Mouse (Mus musculus): Measurements from ENCODE around the gene Agfg2. TPM values are rescaled to one million over a fixed set of nuclear protein-coding genes. Genes with fewer than 3 reads are reported as not detected.
A peak's percentile ranks its signal among the peaks of the same experiment; 100 is the strongest.
"Not testable (repeated sequence)": the region's sequence is repeated elsewhere in the genome, so short reads cannot be mapped to it uniquely, and the experiment has no call there.

The Agfg2 gene
- polyA plus RNA-seq, 1 experiment from 2014 or later, result 19.0 TPM

DNA sequence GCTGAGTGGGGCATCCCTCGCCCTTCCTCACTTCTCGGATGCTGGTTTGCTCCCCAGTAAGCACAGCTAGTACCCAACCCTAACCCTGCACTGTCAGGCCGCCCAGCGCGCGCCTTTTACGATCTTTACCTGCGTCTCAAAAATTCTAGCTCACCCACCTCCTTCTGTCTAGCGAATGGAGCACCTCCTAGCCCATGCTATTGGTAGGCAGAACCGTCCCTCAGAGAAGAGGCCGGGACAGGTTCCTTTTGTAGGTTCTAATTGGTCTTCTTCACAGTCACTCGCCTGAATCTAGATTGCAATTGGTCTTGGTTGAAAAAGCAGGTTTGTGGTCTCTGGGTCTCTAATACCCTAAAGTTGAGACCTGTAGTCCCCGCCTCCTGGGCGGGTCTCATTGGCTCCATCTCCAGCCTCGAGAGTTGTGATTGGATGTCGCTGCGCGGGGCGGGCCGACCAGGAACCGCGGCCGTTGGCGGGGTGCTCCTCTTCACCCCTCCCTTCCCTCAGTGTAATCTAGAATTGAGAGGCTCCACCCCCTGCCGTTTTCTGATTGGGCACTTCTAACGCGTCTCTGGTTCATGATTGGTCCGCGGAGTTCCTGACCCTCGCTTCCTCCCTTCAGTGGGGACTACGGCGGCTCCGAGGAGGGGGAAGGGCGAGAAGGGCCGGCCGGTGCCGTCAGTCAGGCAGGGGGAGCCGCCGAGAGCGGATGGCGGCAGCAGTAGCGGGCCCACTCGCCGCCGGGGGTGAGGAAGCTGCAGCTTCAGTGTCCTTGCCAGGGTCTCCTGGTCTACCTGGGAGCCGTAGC, 55.8 kb downstream of the Agfg2 start, which contains the start of the genes Fbxo24, Lrch4 and Gm20605:
Fbxo24 (minus strand) TSS at position 505 of the 808 bp plus-strand sequence.
Lrch4 (plus strand) TSS at position 624 of the 808 bp plus-strand sequence.
Gm20605 (plus strand) TSS at position 678 of the 808 bp plus-strand sequence.
- WGBS, result under 1% methylated on average over 46 of the region's 46 CpGs
- peak within 1 kb of the TSS; percentile 76 for H3K9ac ChIP-seq (ENCODE audit: low read length)
- ATAC-seq (ENCODE audit: insufficient read depth, low FRiP score), result peak; percentile 97
- peak within 1 kb of the TSS; percentile 94 for H3K27ac ChIP-seq (ENCODE audit: low read length)
- H3K4me2 ChIP-seq (ENCODE audit: low read depth, low read length), result peak within 1 kb of the TSS; percentile 92
- peaks cover 45% of the 10 kb centered on the region for H3K4me1 ChIP-seq (ENCODE audit: control insufficient read depth, insufficient read depth, low read length)
- no peaks in the 10 kb centered on the region for H3K36me3 ChIP-seq (ENCODE audit: control insufficient read depth, insufficient read depth, low read length)
- peak within 1 kb of the TSS; percentile 66 for H3K4me3 ChIP-seq (replicated peaks; ENCODE audit: low read length)
- H3K9me3 ChIP-seq (replicated peaks; ENCODE audit: control insufficient read depth, low read length), result no peaks in the 10 kb centered on the region
- no peaks in the 10 kb centered on the region for H3K27me3 ChIP-seq (ENCODE audit: control insufficient read depth, insufficient read depth, low read length)

DNA sequence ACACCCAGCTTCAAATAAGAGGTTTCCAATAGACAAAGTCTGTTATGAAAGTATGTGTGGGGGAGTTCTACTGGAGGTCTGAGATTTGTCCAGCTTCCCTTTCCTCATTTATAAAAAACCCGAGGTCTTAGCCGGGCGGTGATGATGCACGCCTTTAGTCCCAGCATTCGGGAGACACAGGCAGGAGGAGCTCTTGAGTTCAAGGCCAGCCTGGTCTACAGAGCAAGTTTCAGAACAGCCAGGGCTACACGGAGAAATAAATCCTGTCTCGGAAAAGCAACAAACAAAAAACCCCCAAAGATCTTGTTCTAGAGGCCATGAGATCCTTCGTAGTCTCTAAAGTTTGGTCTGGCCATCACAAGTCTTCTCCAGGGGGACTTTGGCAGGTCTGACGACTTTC, 56.5 kb downstream of the Agfg2 start:
- ATAC-seq (ENCODE audit: insufficient read depth, low FRiP score), result no peak
- H3K9ac ChIP-seq (ENCODE audit: low read length), result peak overlapping the region; percentile 76
- peaks cover 41% of the 10 kb centered on the region for H3K4me1 ChIP-seq (ENCODE audit: control insufficient read depth, insufficient read depth, low read length)
- H3K27ac ChIP-seq (ENCODE audit: low read length), result peak overlapping the region; percentile 94
- peak overlapping the region; percentile 60 for H3K4me2 ChIP-seq (ENCODE audit: low read depth, low read length)
- no peaks in the 10 kb centered on the region for H3K9me3 ChIP-seq (replicated peaks; ENCODE audit: control insufficient read depth, low read length)
- WGBS, result 3% methylated on average over 9 of the region's 9 CpGs
- no peaks in the 10 kb centered on the region for H3K36me3 ChIP-seq (ENCODE audit: control insufficient read depth, insufficient read depth, low read length)
- H3K4me3 ChIP-seq (replicated peaks; ENCODE audit: low read length), result peak overlapping the region; percentile 66
- no peaks in the 10 kb centered on the region for H3K27me3 ChIP-seq (ENCODE audit: control insufficient read depth, insufficient read depth, low read length)

DNA sequence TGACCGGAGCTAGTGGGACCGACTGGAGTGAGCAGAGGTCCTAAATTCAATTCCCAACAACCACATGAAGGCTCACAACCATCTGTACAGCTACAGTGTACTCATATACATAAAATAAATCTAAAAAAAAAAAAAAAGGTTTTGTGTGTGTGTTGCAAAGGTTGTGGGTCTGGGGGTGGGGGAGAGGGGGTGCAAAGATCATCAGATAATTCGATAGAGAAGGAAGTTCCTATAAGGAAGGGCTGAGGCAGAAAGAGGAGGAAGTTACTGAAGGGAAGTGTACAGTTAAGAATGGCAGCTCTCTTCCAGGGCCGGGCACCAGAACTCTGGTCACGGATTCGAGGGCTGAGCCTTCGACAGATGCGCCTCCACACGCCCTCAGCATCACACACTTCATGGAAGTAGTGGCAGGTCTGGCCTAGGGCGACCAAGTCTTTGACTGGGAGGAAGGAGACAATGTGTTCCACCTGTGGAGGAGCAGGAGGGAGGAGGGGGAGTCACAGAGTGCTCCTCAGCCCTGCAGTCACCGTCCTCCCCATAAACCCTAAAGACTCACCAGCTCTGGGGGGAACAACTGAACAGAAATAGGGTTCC, 60.5 kb downstream of the Agfg2 start:
- Histone ChIP-seq H3K36me3 (ENCODE audit: control insufficient read depth, insufficient read depth, low read length) (no peaks in the 10 kb centered on the region), H3K9me3 (replicated peaks; ENCODE audit: control insufficient read depth, low read length) (no peaks in the 10 kb centered on the region), H3K27ac (ENCODE audit: low read length) (no peak overlapping the region), H3K4me2 (ENCODE audit: low read depth, low read length) (no peak overlapping the region), H3K9ac (ENCODE audit: low read length) (peak overlapping the region; percentile 29; the same call in 1 of the 2 replicates), H3K4me3 (replicated peaks; ENCODE audit: low read length) (no peak overlapping the region), H3K27me3 (ENCODE audit: control insufficient read depth, insufficient read depth, low read length) (no peaks in the 10 kb centered on the region), H3K4me1 (ENCODE audit: control insufficient read depth, insufficient read depth, low read length) (peaks cover 8% of the 10 kb centered on the region; the same call in 1 of the 2 replicates)
- no peak for ATAC-seq (ENCODE audit: insufficient read depth, low FRiP score)
- WGBS, result 74% methylated on average over 11 of the region's 11 CpGs

DNA sequence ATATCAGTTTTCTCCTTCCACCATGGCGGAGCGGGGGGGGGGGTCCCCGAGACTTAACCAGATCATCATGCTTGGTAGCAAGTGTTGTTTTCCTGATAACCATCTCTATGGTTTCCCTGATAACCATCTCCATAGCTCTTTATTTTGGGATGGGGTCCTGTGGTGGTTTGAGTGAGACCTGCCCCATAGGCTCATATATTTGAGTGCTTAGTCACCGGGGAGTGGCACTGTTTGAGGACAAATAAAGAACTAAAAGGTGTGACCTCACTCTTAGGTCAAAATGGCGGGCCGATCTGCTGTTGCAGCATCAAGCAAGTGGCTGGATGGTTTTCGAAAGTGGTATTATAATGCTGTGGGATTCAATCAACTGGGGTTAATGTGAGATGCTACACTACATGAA, 69.2 kb downstream of the Agfg2 start:
- Histone ChIP-seq H3K4me3 (replicated peaks; ENCODE audit: low read length) (no peak overlapping the region), H3K27me3 (ENCODE audit: control insufficient read depth, insufficient read depth, low read length) (no peaks in the 10 kb centered on the region), H3K9me3 (replicated peaks; ENCODE audit: control insufficient read depth, low read length) (no peaks in the 10 kb centered on the region), H3K4me2 (ENCODE audit: low read depth, low read length) (no peak overlapping the region), H3K4me1 (ENCODE audit: control insufficient read depth, insufficient read depth, low read length) (peaks cover 29% of the 10 kb centered on the region), H3K36me3 (ENCODE audit: control insufficient read depth, insufficient read depth, low read length) (no peaks in the 10 kb centered on the region), H3K27ac (ENCODE audit: low read length) (no peak overlapping the region; the same call in 1 of the 2 replicates), H3K9ac (ENCODE audit: low read length) (no peak overlapping the region)
- 73% methylated on average over 7 of the region's 7 CpGs for WGBS
- ATAC-seq (ENCODE audit: insufficient read depth, low FRiP score), result no peak

DNA sequence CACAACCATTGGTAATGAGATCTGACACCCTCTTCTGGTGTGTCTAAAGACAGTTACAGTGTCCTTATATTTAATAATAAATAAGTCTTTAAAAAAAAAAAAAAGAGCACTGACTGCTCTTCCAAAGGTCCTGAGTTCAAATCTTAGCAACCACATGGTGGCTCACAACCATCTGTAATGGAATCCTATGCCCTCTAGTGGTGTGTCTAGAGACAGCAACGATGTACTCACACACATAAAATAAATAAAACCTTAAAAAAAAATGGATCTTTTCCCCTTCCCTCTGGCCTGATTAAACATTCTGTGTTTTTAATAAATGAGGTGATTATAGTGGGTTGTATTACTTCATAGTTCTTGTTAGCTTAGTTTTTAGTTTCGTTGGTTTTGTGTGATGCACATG, 69.6 kb downstream of the Agfg2 start:
- H3K4me3 ChIP-seq (replicated peaks; ENCODE audit: low read length); H3K4me2 ChIP-seq (ENCODE audit: low read depth, low read length); ATAC-seq (ENCODE audit: insufficient read depth, low FRiP score); H3K27ac ChIP-seq (ENCODE audit: low read length); H3K9me3 ChIP-seq (replicated peaks; ENCODE audit: control insufficient read depth, low read length); H3K9ac ChIP-seq (ENCODE audit: low read length); H3K27me3 ChIP-seq (ENCODE audit: control insufficient read depth, insufficient read depth, low read length); H3K36me3 ChIP-seq (ENCODE audit: control insufficient read depth, insufficient read depth, low read length): not testable (repeated sequence)
- H3K4me1 ChIP-seq (ENCODE audit: control insufficient read depth, insufficient read depth, low read length), result peaks cover 33% of the 10 kb centered on the region
- WGBS, result 77% methylated on average over 2 of the region's 2 CpGs

DNA sequence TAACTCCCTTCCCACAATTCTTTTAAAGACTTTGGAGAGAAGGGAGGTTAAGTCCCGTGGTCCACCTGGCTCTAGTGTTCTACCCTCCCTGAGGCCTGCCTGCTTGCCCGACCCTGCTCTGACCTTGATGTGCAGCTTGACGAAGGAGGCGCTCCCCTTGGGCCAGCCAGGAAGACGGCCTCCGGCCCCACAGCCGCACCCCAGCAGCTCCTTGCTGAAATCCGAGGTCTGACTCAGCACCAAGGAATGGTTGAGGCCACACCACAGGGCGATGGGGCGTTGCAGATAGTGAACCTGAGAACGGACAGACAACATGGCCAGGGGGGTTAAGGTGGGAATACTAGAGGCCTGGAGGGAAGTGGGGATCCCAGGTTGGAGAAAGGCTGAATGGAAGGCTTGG, 71.0 kb downstream of the Agfg2 start, which contains the start of gene Pcolce:
Pcolce (minus strand) TSS at position 235 of the 400 bp plus-strand sequence.
- no peaks in the 10 kb centered on the region for H3K27me3 ChIP-seq (ENCODE audit: control insufficient read depth, insufficient read depth, low read length)
- peak within 1 kb of the TSS; percentile 95 for H3K27ac ChIP-seq (ENCODE audit: low read length)
- 35% methylated on average over 11 of the region's 11 CpGs for WGBS
- no peak within 1 kb of the TSS for H3K4me3 ChIP-seq (replicated peaks; ENCODE audit: low read length)
- H3K4me1 ChIP-seq (ENCODE audit: control insufficient read depth, insufficient read depth, low read length), result peaks cover 43% of the 10 kb centered on the region
- H3K36me3 ChIP-seq (ENCODE audit: control insufficient read depth, insufficient read depth, low read length), result no peaks in the 10 kb centered on the region
- H3K9me3 ChIP-seq (replicated peaks; ENCODE audit: control insufficient read depth, low read length), result no peaks in the 10 kb centered on the region
- peak; percentile 75; the same call in 1 of the 2 replicates for ATAC-seq (ENCODE audit: insufficient read depth, low FRiP score)
- H3K4me2 ChIP-seq (ENCODE audit: low read depth, low read length), result no peak within 1 kb of the TSS
- H3K9ac ChIP-seq (ENCODE audit: low read length), result peak within 1 kb of the TSS; percentile 6

DNA sequence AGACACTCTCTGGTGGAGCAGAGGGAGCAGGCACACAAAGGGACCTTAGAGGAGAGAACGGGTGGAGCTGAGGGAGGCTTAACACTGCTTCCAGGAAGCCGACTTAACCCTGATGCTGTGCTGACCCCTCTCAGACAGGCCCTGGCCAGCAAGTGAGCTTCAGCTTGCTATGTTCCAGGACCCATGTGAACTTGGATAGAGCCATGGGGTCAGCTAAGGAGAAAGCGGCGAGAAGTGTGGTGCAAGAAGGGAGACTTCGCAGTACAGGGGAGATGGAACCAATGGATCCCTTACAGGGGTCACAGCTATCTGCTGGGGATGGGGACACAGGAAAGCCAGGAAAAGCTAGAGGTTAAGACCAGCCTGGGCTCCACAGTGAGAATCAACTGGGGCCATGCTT, 71.5 kb downstream of the Agfg2 start:
- no peaks in the 10 kb centered on the region for H3K9me3 ChIP-seq (replicated peaks; ENCODE audit: control insufficient read depth, low read length)
- H3K9ac ChIP-seq (ENCODE audit: low read length), result peak overlapping the region; percentile 6
- WGBS, result 72% methylated on average over 5 of the region's 5 CpGs
- no peak for ATAC-seq (ENCODE audit: insufficient read depth, low FRiP score)
- no peak overlapping the region for H3K4me3 ChIP-seq (replicated peaks; ENCODE audit: low read length)
- H3K4me2 ChIP-seq (ENCODE audit: low read depth, low read length), result no peak overlapping the region
- no peaks in the 10 kb centered on the region for H3K36me3 ChIP-seq (ENCODE audit: control insufficient read depth, insufficient read depth, low read length)
- H3K27me3 ChIP-seq (ENCODE audit: control insufficient read depth, insufficient read depth, low read length), result no peaks in the 10 kb centered on the region
- peaks cover 48% of the 10 kb centered on the region for H3K4me1 ChIP-seq (ENCODE audit: control insufficient read depth, insufficient read depth, low read length)
- H3K27ac ChIP-seq (ENCODE audit: low read length), result peak overlapping the region; percentile 95

DNA sequence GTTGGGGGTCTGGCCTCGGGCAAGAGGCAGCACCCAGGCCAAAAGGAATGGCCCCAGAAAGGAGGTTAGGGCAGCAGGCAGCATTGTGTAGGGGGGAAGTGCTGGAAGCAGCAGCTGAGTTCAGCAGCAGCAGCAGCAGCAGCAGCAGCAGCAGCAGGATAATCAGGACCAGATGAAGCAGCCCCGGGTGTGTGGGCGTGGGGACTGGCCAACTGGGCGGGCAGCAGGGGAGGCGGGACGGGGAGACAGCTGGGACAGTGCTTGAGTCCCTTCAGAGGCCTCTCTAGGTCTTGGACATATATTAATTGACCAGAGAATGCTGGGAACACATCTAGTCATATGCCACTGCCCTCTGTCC, 73.3 kb downstream of the Agfg2 start:
- Histone ChIP-seq H3K27me3 (ENCODE audit: control insufficient read depth, insufficient read depth, low read length) (no peaks in the 10 kb centered on the region), H3K27ac (ENCODE audit: low read length) (peak overlapping the region; percentile 95), H3K36me3 (ENCODE audit: control insufficient read depth, insufficient read depth, low read length) (no peaks in the 10 kb centered on the region), H3K4me3 (replicated peaks; ENCODE audit: low read length) (peak overlapping the region; percentile 48), H3K9me3 (replicated peaks; ENCODE audit: control insufficient read depth, low read length) (no peaks in the 10 kb centered on the region), H3K9ac (ENCODE audit: low read length) (peak overlapping the region; percentile 71), H3K4me2 (ENCODE audit: low read depth, low read length) (peak overlapping the region; percentile 54), H3K4me1 (ENCODE audit: control insufficient read depth, insufficient read depth, low read length) (peaks cover 50% of the 10 kb centered on the region)
- WGBS, result 12% methylated on average over 6 of the region's 6 CpGs
- ATAC-seq (ENCODE audit: insufficient read depth, low FRiP score), result peak; percentile 65; the same call in 1 of the 2 replicates
